Mouse (Mus musculus): Measurements from ENCODE around the gene Gnao1.

Gnao1 gene

DNA sequence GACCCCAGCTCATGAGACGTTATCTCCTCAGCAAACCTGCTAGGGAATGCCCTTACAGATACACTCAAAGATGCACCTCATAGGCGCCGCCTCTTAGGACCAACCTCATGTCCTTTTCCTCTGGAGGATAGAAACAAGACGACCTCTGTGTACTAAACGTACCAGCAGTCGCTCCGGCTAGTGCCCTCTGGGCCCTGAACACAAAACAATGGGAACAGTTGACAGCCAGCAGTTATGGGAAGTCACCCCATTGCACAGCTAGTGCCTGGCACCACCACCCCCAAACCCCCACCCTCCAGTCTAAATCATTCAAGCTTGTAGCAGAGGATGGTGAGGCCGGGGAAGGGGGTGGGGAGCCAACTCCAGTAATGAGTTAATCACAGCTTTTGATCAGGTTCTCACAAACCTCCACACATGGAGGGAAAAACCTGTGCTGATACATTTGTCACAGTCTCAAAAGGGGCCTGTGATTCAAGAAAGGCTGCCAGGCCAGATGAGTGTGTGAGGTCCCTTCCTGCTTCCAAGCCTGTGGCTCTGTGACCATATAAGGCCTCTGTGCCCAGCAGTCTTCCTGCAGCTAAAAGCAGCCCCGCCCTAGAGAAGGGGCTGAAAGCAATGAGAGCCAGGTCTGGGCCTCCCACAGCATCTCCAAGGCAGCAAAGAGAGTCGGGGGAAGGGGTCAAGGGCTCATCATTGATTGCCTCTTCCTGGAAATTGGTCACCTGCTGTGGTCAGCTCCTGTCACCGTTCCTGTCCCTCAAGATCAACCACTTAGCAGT lies 79.1 kb downstream of the Gnao1 start:
- in situ Hi-C loops (cut with MboI, MseI) = no loop called here

DNA sequence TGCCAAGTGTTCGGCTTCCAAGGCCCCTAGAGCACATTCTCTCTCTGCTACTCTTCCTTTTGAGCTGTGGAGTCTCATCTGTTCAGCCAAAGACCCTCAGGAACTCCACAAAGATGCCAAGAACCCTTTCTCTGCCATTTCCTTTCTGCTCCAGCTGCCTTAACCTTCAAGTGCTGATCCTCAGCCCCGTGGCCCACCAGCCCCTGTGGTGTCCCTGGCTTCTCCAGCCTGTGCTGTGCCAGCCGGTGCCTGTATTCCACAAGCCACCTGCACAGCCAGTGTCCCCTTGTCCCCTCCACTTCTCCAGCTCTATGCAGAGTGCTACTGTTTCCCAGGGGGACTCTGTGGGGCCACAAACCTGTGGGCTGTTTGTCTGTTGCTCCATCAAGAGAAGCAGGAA lies 83.8 kb downstream of the Gnao1 start:
- in situ Hi-C loops (cut with MboI, MseI) = no loop called here

DNA sequence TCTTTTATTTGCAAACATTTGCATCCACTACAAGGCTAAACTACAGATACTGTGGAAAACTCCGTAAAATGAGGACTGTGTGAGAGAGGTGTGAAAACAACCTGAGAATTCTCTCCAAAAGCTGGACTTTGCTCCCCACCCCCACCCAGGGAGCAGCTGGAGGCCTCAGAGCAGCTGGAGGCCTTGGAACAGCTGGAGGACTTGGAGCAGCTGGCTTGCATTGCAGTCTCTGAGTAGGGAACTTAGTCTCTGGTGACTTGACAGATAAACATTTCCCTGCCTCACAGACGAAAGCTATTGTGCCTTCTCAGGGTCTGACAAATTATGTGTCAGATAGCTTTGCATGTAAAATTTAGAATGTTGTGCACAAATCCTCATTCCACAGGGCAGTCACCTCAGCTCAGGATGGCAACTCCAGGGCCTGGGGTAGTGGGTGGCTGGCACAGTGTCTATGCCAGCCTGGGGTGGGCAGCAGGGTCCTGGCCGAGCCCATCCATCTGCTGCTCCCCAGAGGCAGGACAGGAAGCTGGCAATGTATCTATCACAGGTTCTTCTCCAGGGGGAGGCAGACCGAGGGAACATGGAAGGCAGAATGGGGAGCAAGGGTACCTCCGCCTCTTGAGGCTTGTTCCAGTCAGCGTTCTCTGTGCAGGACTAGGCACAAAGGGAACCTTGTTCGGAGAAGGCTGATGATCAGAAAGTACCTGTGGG lies 87.2 kb downstream of the Gnao1 start:
- in situ Hi-C loops (cut with MboI, MseI) = no loop called here

- in situ Hi-C loops (cut with MboI, MseI) = no loop called here
Observed at GRCm38 (mm10) chr8:93898570-93898969, 88.8 kb downstream of the Gnao1 start.

GRCm38 (mm10) chr8:93902040-93902439 lies 92.3 kb downstream of the Gnao1 start:
- in situ Hi-C loops (cut with MboI, MseI) = loop anchor here in 1 of 2 experiments (25.0 kb wide), 1 partner anchor 915 kb away; no protein-coding TSS in a partner anchor

DNA sequence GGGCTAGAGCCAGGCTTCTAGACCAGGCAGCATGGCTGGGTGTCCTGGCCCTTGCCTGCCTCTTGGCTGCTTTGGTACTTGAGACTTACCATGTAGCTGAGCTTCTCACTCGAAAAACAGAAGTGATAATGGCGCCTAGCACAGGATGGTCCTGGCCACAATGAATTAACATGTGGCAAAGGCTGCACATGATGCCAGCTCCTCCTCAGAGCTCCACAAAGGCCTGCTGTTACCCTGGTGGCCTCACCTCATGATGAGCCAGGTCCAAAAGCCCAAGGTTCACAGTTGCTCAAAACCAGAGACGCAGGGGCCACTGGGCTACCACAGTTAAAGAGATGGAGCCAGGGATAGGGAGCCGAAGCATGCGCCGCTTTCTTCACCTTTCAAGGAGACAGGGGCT lies 97.2 kb downstream of the Gnao1 start:
- in situ Hi-C loops (cut with MboI, MseI) = loop anchor here in 1 of 2 experiments (25.0 kb wide), 1 partner anchor 920 kb away; no protein-coding TSS in a partner anchor

- in situ Hi-C loops (cut with MboI, MseI) = loop anchor here in 1 of 2 experiments (25.0 kb wide), 1 partner anchor 921 kb away; no protein-coding TSS in a partner anchor
Observed at GRCm38 (mm10) chr8:93907987-93908441, 98.2 kb downstream of the Gnao1 start.

DNA sequence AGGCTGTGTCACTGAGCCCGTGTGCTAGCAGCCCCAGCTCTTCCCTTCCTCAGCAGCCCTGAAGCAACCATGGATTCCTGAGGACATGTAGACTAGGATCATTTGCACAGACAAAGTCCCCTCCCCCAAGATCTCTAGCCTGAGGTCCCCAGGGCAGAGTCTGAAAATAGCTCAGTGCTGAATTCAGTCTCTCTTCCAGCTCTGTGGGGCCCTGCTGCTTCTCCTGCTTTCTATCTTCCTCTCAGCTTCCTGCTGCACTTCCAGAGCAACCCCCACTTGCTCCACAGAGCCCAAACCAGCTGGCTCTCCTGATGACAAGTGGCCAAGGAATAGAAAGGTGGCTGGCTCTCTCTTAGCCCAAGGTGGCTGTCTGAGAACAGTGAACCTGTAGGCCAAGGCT lies 98.8 kb downstream of the Gnao1 start:
- in situ Hi-C loops (cut with MboI, MseI) = loop anchor here in 1 of 2 experiments (25.0 kb wide), 1 partner anchor 921 kb away; no protein-coding TSS in a partner anchor

DNA sequence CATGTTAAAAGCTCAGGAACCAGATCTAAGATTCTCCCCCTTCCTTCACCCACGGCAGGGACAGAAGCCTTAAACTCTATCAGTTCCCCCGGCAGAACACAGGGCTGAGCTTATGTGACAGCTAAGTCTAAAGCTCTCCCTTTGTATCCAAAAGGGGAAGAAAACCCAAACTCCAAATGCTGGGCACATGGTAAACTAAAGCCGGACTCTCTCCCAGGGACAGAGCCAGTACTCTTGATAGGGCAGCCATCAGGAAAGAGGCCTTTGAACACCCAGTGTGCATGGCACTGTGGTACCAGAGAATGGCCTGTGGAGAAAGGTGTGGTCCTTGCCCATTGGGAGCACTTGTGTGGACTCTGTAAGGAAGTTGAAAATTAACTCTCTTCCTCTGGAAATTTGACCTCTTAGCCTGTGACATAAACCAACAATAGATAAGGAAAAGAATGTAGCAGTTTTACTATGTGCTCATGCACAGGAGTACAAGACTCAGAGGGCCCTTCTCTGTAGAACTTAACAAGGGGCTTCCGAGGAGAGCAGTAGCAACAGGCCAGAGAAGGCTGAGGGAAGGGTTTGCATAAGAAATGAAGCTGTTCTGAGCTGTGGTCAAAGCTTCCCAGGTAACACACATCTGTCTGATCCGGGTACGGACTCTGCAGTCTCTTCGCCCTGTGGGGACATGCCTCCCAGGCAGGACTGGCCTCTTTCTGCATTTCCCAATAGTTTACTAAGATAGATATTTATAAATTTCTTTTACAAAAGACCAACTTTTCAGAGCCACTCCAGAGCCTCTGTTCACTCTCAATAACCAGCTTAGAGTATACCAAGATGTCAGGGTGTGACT lies 102.2 kb downstream of the Gnao1 start:
- in situ Hi-C loops (cut with MboI, MseI) = loop anchor here in 1 of 2 experiments (25.0 kb wide), 1 partner anchor 925 kb away; no protein-coding TSS in a partner anchor

GRCm38 (mm10) chr8:93917859-93918421 lies 108.2 kb downstream of the Gnao1 start:
- in situ Hi-C loops (cut with MboI, MseI) = loop anchor here in 1 of 2 experiments (25.0 kb wide), 1 partner anchor 931 kb away; no protein-coding TSS in a partner anchor

GRCm38 (mm10) chr8:93918580-93918979 lies 108.8 kb downstream of the Gnao1 start:
- in situ Hi-C loops (cut with MboI, MseI) = loop anchor here in 1 of 2 experiments (25.0 kb wide), 1 partner anchor 931 kb away; no protein-coding TSS in a partner anchor

DNA sequence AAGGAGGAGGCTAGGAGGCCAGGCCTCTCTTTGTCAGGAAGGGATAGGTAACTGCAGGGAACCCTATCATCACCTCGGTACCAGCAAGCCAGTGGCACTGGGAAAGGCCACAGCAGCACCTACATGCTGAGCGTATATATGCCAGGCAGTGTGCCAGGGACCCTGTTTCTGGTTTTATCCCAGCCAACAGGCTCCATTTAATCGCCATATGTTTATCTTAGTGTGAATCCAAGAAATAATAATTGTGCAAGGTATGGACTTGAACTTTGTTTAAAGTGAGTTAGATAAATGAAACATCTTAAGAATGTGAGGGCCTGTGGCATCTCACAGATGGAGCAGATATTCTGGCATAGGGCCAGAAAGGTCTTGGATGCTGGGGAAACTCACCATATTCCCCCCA lies 109.7 kb downstream of the Gnao1 start:
- in situ Hi-C loops (cut with MboI, MseI) = loop anchor here in 1 of 2 experiments (25.0 kb wide), 1 partner anchor 932 kb away; no protein-coding TSS in a partner anchor

DNA sequence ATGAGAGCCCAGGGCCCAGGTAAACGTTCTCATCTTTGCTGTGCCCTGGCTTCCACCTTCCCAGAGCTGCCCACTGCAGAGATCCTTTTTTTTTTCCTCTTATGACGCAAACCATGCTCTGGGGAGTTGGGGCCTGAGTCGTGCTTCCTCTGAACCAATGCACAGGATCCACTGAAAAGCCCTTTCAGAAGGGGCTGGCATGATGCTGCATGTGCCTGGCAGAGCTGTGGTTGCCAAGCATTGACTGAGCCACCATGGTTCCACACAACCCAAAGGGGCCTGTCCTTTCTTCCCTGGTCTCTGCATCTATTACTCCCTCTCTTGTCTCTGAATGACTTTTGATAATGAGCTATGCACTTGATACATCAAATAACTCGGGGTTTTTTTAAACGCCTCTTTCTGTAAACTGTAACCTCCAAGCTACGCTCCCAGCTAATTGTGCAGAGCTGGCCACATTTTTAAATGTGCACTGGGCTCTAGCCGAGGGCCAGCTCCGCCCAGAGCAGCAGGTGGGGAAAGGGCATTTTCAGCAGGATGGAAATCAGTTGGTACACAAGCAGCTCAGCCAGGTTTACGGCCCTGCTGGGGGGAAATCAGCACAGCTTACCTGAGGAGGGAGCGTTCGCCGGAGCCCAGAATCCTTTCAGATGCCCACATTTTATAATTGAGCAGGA lies 110.3 kb downstream of the Gnao1 start:
- in situ Hi-C loops (cut with MboI, MseI) = loop anchor here in 1 of 2 experiments (25.0 kb wide), 1 partner anchor 933 kb away; no protein-coding TSS in a partner anchor

GRCm38 (mm10) chr8:93920590-93920948 lies 110.8 kb downstream of the Gnao1 start:
- in situ Hi-C loops (cut with MboI, MseI) = loop anchor here in 1 of 2 experiments (25.0 kb wide), 1 partner anchor 933 kb away; no protein-coding TSS in a partner anchor

DNA sequence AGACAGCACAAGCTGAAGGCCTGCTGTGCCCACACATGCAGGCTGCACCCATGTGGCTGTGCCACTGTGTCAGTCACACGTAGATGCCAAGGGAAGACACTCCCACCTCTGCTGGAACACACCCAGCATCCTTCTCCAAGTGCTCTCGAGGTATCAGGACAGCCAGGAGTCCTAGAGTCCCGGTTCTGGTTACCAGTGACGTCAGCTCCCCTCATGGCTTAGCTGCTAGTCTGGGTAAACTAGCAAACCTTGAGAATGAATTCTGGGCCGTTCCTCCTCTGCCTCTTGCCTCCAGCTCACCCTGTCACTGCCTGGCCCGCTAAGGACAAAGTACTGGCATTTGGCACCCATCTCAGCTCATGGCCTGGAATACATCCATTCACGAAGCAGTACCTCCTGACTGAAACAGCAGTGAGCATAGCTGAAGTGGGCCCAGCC lies 114.2 kb downstream of the Gnao1 start:
- in situ Hi-C loops (cut with MboI, MseI) = loop anchor here in 1 of 2 experiments (25.0 kb wide), 1 partner anchor 937 kb away; no protein-coding TSS in a partner anchor

- in situ Hi-C loops (cut with MboI, MseI) = no loop called here
Observed at GRCm38 (mm10) chr8:93925513-93925912, 115.7 kb downstream of the Gnao1 start.

- in situ Hi-C loops (cut with MboI, MseI) = no loop called here
Observed at GRCm38 (mm10) chr8:93929233-93929632, 119.5 kb downstream of the Gnao1 start.

DNA sequence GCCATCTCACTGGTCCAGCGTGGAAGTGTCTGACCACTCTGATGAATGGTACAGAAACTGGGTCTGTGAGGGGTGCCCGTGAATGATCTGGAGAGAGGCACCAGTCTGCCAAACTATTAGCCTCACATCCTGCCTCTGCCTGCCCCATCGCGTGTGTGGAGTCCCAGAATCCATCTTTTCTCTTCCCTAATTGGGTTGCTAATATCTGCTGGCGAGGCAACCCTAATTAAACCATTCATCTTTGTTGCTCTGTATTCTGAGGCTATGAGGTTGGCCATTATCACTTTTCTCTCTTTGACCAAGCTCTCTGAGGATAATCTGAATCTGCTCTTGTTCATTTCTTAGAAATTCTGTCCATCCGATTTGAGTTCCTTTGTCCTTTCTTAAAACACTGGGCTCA lies 121.6 kb downstream of the Gnao1 start:
- in situ Hi-C loops (cut with MboI, MseI) = loop anchor here in 1 of 2 experiments (5.0 kb wide), 1 partner anchor 339 kb away; no protein-coding TSS in a partner anchor

GRCm38 (mm10) chr8:93932873-93933272 lies 123.1 kb downstream of the Gnao1 start:
- in situ Hi-C loops (cut with MboI, MseI) = loop anchor here in 1 of 2 experiments (5.0 kb wide), 1 partner anchor 341 kb away; no protein-coding TSS in a partner anchor

DNA sequence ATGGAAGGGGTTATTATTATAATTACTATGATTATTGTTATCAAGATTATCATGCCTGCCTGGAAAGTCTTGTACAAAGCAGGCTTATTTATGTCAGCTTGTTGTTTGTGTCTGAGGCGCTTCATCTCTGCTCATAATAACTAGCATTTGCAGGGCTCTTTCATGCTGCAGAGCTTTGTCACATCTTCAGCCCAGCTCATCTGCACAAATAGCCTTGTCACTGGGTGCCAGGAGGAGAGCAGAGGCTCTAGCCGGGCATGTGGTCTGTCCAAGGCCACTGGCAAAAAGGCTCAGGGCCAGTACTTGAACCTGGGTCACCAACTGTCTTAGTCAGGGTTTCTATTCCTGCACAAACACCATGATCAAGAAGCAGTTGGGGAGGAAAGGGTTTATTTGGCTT lies 123.5 kb downstream of the Gnao1 start:
- in situ Hi-C loops (cut with MboI, MseI) = loop anchor here in 1 of 2 experiments (5.0 kb wide), 1 partner anchor 341 kb away; no protein-coding TSS in a partner anchor

All from T-helper 17 cell (primary cell).